Mouse (Mus musculus) gastrocnemius, adult 8-10 months (tissue): Measurements from ENCODE around the gene Fam19a1. TPM values are rescaled to one million over a fixed set of nuclear protein-coding genes. Genes with fewer than 3 reads are reported as not detected.

ENCODE experiments used
- DNase-seq, 2 experiments: peaks; one replicate each; pipeline ENCODE4 v3.0.0; 2022; ENCODE audit warnings: low spot score in 2 of 2
- total RNA-seq, 4 experiments: library from RNA; stranded (reverse); gene quantifications; 2 replicates each; pipeline ENCODE4 v1.2.4; 2022

Gene Fam19a1
- total RNA-seq, 4 experiments from 2014 or later = not detected

- no peak for DNase-seq
These were observed 553.4 kb downstream of the Fam19a1 start for GRCm38 (mm10) chr6:96666311-96666710.

GRCm38 (mm10) chr6:96677813-96678212 lies 564.9 kb downstream of the Fam19a1 start:
- DNase-seq = no peak

Other genes starting within 250 kb of the Fam19a1 start
- gene 1700123L14Rik, start 53.1 kb downstream of the Fam19a1 start, total RNA-seq = not detected